Mouse (Mus musculus): ENCODE data around the gene Yipf1.
A peak's percentile ranks its signal among the peaks of the same experiment; 100 is the strongest.

The Yipf1 gene

DNA sequence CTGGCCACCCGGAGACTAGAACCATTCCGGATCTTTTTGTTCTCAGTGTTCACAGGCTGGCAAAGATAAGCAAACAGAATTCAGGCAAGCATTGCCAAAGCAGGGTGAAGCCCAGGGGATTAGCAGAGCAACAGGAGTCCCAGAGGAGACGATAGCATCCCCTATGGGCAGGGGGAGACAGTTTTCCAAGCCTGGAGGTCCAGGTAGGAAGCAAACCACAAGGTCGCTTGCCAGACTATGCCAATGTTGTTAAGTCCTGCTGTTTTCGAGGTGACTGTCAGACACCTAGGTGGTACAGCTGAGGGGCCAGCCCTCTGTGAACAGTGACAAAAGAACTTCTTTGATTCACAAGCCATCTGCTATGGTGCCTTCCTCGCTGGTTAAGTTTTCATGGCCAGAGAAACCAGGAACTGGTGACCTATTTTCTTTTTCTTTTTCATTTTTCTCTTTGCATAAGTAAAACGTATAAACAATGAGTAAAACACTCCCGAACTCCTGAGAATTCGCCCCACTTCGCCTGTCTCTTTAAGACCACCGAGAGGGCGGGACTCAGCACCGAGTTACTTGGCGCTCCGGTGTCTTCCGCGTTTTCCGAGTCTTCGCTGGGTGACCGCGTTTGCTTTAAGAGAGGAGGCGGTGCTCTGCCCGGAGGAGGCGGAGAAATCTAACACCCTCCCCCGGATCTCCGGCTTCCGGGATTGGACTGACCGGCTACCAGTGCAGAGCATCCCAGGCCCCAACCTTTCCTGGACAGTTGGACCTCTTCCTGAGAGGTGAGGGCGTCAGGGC, at the start of gene Yipf1:
Gene Yipf1 (plus strand): TSS at position 674 of the 789 bp plus-strand sequence.
- peak; percentile 93 to 94 for DNase-seq (ENCODE audit: low spot score in 2 of 2)

DNA sequence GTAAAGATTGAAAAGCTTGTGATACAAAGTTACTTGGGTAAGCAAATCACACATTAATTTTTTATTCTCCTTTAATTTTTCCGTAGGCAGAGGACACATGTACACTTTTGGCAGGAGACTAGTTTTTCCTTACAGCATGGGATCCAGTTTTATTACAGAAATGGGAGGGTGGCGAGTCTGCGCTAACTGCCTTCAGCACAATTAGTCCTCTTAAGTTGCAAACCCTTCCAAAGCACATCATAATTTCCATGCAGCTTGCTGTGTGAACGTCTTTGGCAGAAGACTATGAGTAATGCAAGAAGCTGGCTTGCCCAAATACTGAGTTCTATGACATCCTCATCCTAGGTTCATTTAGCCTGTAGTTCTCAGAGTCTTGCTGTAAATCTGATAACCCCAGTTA, 40.5 kb upstream of the Yipf1 start:
- DNase-seq (ENCODE audit: low spot score in 2 of 2) = no peak

DNA sequence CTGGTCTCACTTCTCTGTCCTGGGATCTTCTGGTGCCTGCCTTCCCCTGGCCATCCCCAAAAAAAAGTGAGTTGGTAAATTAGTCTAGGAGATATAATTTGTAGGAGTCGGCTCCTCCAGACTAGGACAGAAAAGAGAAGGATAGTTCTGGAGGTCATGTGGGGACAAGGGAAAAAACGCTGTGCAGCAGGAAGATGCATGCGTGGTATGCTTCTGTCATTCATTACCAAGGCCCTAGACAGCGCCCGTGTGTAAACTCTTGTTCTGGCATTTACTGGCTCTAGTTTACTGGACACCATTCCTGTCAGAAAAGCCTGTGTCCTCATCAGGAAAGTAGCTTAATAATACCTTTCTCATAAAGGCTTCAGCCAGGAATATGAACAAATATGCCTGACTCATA, 39.7 kb upstream of the Yipf1 start:
- DNase-seq (ENCODE audit: low spot score in 2 of 2) = no peak

DNA sequence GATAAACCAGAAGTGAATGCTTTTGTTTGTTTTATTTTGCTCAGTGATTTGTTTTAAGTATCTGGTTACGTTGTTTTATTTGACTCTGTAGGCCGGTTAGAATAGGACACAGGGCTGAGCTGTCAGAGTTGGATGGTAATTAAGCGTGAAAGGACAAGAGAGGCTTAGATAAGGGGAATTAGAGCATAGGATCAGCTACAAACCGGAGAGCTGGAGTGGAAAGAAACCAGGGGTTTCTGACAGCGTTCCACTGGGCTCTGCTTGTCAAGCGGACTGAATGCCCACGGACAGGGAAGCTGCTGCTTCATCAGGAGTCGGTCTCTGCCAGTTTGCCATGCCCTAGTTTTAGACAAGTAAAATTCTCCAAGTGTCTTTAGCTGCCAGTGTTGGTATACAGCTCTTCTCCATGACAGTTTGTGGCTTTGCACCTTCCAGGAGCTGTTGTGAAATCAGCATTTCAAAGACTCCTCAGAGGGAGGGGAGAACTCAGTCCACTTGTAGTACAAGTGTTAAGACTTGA, 35.9 kb upstream of the Yipf1 start:
- no peak for DNase-seq (ENCODE audit: low spot score in 2 of 2)

DNA sequence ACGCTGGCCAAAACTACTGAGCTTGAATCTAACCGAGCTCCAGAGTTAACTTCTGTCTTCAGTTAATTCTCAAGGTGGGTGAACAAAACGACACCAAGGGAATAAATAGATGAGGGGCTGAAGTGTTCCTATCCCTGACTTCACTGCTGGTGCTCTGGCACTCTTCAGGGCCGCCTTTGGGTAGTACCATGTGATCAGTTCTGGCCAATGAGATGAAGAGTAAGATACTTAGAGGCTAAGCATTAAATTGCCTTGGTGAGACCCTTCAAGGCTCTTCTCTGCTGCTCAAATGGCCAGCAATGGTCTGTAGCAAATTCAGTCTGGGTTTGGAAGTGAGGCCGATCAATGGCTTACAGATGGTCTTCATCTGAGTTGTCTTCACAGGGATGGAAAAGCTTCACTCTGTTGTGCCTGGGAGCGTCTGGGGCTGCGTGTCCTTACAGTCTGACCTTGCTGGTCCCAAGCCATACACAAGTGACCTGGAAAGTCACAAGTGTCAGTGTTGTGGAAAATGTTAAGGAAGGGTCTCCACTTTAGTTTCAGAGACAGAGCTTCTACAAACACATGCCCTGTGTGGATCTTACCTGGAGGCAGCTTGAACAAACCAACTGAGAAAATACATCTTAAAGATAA, 33.2 kb upstream of the Yipf1 start:
- DNase-seq (ENCODE audit: low spot score in 2 of 2) = no peak

DNA sequence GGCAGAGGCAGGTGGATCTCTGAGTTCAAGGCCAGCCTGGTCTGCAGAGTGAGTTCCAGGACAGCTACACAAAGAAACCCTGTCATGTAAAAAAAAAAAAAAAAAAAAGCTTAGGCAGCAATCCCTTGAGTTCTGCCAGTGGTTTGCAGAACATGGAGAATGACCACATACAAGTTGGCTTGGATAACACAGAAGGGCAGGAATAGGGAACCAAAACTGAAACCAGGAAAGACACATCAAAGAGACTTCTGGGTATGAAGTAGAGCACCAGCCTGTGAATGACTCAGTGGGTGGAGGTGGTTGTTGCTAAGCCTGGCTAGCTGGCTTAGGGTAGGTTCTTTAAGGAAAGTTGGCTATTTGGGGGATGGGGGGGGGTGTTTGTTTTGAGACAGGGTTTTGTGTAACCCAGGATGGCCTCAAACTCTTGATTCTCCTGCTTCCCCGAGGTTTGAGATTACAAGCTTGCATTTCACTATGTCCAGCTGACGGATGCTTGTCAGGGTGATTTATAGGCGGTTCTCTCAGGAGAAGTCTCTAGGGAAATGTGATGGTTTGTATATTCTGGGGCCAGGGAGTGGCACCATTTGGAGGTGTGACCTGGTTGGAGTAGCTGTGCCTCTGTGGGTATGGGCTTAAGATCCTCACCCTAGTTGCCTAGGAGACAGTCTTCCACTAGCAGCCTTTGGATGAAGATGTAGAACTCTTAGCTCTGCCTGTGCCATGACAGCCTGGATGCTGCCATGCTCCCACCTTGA, 28.5 kb upstream of the Yipf1 start:
- no peak for DNase-seq (ENCODE audit: low spot score in 2 of 2)

DNA sequence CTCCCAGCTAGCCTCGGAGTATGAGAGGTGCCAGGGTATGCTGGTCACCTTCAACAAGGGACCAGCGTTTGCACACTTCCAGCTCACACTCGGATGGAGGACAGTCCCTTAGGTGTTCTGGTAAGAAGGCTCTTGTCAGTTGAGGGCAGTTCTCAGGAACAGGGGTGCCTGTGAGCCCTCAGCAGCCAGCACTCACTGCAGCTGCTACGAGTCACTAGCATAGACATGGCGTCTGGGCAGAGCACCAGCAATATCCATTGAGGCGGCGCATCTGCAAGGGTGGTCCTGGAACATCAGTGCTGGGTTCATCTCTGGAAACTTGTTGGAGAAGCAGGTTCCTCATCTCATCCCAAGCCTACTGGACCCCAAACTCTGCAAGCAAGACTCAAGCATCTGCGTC, 27.8 kb upstream of the Yipf1 start:
- no peak for DNase-seq (ENCODE audit: low spot score in 2 of 2)

DNA sequence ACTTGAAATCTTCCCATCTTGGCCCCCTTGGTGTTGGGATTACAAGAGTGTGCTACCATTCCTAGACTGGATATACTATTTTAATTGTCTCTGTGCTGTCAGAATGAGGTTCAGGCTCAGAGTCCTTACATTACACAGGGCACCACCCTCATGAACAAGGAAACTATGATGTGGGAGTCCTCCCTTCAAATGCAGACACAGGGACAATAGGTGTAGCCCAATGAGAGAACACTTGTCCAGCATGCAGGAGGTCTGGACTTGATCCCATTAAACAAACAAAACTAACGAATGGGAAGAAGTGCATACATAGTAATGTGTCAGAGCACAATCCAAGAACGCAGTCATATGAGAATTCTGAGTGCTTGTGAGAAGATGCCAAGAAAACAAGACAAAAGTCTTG, 26.6 kb upstream of the Yipf1 start:
- DNase-seq (ENCODE audit: low spot score in 2 of 2) = no peak

DNA sequence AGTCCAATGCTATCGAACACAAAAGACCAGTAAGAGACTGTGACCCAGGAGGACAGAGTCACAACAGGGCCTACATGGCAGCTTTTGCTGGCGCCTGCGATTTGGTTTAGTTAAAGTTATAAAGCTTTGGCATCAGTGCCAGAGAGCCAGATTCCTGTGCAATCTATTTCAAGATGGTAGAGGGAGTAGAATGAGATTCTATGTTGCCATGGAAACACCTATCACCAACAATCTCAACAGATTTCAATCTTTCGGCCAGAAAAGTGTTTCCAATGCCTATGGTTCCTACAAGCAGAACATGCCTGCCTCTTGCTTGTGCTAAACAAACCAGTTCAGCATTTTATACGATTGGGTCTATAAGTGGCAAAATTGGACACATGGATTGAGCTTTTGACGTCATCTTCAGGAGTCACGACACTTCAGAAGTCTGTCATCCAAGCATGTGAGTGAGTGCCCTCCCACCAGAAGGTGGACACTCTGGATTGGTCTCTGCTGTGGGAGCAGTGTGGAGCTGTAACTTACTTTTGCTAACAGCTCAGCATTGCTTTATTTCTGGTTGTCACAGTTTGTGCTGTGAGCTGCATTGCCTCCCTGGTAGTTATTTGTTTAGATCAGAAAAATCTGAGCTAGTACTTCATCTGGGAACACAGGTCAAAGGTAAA, 22.4 kb upstream of the Yipf1 start:
- no peak for DNase-seq (ENCODE audit: low spot score in 2 of 2)

DNA sequence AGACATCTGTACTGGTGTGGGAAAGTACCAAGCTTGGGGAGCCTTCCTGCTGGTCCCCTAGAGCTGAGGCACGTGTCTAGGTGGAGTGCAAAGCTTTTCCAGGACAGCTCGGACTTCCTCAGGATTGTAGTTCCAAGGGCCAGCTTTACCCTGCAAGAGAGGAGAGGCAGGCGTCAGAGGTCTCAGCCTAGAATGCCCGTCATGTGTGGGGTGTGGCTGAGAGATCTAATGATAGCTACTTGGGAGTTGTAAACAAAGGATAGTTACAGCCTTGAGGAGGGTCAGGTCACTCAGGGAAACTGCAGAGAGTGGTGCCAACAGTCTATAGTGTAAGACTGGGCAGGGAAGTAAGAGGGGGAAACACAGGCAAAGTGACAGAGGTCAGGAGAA, 21.9 kb upstream of the Yipf1 start:
- DNase-seq (ENCODE audit: low spot score in 2 of 2) = no peak

DNA sequence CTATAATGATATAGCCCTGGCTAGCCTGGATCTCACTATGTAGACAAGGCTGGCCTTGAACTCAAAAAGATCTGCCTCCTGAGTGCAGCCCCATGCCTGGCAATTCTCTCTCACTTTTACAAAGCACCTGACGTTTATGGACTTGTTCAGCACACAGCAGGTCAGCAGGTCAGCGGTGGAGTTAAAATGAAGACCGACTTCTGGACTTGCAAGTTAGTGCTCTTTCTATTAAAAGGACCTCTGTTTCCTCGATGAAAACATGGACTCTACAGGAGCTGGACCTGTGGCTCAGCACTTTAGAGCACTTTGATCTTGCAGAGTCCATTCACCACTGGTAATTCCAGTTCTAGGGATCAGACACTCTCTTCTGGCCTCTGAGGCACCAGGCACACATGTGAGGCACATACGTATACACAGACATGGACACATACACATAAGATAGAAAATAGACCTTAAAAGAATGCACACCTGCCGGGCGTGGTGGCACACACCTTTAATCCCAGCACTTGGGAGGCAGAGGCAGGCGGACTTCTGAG, 16.0 kb upstream of the Yipf1 start:
- DNase-seq (ENCODE audit: low spot score in 2 of 2) = no peak

DNA sequence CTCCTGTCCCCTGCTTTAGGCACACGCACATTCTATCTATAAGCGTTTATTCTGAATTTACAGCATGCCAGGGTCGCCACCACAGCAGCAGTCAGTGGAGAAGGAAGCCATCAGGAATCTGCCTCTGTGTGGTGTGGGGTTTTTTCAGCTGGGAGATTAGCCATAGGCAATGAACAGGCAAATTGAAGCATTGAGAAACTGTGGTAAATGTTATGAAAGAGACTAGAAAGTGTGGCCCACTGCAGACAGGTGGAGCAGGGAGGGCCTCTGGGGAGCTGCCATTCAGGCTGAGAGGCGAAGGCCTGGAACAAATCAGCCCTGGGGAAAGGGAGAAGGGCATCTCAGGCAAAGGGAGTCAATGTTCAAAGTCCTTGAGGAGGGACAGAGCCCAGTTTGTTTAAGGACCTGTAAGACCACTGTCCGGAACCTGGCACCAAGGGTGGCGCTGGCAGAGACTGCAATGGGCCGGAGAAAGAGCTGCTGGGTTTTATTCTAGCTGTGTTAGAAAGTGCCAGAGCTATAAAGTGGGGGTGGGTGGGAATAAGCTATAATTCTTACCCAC, 14.3 kb upstream of the Yipf1 start:
- no peak for DNase-seq (ENCODE audit: low spot score in 2 of 2)

DNA sequence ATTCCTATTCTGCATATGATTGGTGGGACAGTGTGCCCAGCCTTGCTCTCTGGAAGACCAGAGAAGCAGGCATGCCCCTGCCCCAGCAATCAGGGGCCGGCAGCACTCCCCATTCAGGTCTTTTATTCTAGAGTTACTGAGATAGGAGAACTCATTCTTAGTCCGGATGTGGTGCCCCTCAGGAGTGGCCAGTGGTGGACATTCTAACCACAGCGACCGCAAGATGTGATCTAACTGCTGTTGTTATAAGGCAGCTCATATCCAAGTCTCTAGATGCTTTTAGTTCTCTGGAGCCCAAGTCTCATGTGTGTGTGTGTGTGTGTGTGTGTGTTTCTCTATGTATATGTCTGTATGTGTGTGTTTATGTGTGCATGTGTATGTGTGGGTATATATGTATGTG, 13.8 kb upstream of the Yipf1 start:
- no peak for DNase-seq (ENCODE audit: low spot score in 2 of 2)

DNA sequence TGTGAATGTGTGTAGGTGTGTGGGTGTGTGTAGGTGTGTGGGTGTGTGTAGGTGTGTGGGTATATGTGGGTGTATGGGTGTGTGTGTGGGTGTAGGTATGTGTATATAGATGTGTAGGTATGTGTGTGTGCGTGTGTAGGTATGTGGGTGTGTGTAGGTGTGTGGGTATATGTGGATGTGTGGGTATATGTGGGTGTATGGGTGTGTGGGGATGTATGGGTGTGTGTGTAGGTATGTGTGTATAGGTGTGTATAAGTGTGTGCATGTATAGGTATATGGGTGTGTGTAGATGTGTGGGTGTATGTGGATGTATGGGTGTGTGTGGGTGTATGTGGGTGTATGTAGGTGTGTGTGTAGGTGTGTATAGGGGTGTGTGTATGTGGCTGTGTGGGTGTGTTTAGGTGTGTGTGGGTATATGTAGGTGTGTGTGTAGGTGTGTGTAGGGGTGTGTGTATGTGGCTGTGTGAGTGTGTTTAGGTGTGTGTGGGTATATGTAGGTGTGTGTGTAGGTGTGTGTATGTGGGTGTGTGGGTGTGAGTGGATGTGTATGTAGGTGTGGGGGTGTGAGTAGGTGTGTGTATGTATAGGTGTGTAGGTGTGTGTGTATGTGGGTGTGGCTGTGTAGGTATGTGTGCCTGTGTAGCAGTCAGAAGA, 13.1 kb upstream of the Yipf1 start:
- DNase-seq (ENCODE audit: low spot score in 2 of 2) = no peak

DNA sequence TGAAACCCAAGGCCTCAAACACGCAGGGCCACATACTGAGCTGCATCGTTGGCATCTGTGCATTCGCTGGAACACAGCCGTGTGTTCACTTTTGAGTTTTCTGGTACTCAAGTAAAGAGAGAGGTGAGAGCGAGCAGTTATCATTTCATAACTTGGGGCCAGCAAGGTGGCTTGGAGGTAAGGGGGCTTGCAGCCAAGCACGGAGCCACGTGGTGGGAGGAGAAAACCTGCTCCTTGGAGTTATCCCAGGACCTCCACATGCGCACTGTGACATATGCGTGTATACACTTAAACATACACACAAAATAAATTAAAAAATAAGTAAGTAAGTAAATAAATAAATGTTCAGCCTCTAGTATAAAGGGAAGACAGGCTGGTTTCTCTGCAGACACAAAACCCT, 11.9 kb upstream of the Yipf1 start:
- DNase-seq (ENCODE audit: low spot score in 2 of 2) = no peak

DNA sequence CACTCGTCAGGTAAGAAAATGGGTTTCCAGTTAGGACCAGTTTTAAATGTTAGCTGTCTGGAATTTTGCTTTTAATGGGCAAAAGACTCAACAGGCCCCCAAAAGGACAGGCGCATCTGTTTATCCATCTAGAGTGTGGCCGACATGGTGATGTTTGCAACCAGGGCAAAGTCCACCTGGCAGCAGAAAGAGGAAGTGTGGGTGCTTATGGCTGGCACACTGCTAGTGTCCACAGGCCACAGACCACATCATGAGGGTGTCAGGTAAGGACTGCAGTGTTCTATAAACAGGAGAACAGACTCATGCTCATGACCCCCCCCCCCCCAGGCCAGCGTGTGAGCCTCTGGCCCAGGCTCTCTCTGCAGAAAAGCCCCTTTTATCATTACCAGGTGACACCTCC, 11.3 kb upstream of the Yipf1 start:
- no peak for DNase-seq (ENCODE audit: low spot score in 2 of 2)

DNA sequence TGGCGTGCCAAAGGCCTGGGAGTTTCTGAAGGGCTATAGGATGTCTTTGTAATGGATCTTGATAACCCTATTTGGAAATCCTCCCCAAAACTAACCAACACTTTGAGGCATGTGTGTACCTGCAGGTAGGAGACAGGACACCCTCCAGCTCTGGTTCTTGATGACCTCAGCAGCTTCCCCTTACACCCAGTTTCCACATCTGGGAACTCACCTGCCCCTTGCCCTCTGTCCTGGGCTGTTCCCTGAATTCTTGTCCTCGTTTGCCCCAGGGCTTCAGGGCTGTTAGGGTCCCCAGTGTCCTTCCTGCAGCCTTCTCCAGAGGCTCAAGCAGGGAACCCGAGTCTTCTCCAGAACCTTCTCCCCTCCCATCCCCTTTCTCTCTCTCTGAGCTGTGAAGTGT, 10.6 kb upstream of the Yipf1 start:
- no peak for DNase-seq (ENCODE audit: low spot score in 2 of 2)

DNA sequence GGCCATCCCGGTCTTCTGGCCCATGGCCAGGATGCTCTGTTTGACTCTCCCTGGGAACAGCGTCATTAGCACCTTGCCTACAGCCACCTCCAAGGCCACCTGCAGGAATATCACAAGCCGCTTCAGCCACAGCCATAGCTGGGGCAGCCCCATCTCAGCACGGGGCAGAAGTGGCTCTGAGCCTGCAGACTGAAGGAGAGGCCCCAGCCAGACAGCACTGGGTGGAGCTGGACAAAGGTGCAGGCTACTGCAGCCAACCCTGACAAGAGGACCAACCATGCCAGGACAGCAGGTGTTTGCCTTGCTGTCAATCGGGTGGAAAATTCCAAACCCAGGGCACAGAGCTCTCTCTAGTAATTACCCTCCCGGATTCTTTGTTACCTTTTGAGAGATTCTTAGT, 7.2 kb upstream of the Yipf1 start, which contains the start of gene Dio1:
Gene Dio1 (minus strand): TSS at position 204 of the 400 bp plus-strand sequence.
- no peak for DNase-seq (ENCODE audit: low spot score in 2 of 2)

DNA sequence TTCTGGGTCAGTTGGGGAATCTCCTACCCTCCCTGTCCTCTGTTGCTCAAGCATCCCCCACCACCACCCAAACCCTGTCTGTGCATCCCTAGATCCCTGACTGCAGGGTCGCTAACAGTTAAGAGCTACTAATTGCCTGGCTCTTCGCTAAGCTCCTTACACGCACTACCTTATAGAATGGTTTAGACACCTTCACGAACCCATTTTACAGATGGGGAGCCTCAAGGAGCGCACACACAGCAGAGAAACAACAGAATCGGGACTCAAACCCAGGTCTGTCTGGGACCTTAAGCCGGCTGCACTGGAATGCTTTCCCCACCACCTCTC, 279 bp downstream of the Yipf1 start:
- no peak for DNase-seq (ENCODE audit: low spot score in 2 of 2)

DNA sequence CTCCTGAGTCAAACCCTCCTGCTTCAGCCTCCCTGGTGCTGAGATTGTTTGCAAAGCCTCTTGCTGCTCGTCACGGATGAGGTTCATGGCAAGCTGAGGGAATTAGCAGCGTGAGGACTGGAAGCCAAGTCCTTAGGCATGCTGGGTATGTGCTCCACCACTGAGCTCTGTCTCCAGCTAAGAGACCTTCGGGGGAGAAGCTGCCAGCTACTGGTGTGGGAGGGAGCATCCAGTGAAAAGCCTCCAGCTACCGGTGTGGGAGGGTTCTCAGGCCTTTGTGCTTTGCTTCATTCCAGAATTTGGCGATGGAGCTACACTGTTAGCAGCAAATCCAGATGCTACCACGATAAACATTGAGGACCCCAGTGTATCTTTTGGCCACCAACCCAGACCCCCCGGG, 4.5 kb downstream of the Yipf1 start:
- DNase-seq (ENCODE audit: low spot score in 2 of 2) = no peak

DNA sequence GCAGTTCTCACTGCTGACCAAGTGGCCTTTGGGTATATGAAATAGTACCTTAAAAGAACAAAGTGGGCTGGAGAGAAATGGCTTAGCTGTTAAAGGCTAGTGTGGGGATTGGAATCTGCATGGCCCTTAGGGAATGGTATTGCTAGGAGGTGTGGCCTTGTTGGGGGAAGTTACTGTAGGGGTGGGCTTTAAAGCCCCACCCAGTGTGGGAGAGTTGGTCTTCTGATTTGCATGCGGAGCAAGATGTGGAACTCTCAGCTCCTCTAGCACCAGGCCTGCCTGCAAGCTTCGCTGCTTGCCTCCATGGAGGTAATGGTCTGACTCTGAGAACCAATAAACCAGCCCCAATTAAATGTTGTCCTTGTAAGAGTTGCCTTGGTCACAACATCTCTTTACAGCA, 6.9 kb downstream of the Yipf1 start:
- no peak for DNase-seq (ENCODE audit: low spot score in 2 of 2)
